Mouse (Mus musculus): ENCODE results near the gene Polr1e. TPM values are rescaled to one million over a fixed set of nuclear protein-coding genes. Genes with fewer than 3 reads are reported as not detected.

Gene Polr1e
- total RNA-seq (2021): 1 to 10 TPM; 3.8 to 4.0 TPM
- long read RNA-seq, experiment 1, partial matches to known transcripts: 2 of 6 reads
- long read RNA-seq, experiment 1, other reads (novel, unspliced or antisense): 0 of 6 reads
- long read RNA-seq, experiment 2, transcript Polr1e-204 (12 exons, 2,986 nt): major isoform, 8 of 9 reads
- long read RNA-seq, experiment 2, partial matches to known transcripts: 0 of 9 reads
- long read RNA-seq, experiment 2, other reads (novel, unspliced or antisense): 1 of 9 reads

DNA sequence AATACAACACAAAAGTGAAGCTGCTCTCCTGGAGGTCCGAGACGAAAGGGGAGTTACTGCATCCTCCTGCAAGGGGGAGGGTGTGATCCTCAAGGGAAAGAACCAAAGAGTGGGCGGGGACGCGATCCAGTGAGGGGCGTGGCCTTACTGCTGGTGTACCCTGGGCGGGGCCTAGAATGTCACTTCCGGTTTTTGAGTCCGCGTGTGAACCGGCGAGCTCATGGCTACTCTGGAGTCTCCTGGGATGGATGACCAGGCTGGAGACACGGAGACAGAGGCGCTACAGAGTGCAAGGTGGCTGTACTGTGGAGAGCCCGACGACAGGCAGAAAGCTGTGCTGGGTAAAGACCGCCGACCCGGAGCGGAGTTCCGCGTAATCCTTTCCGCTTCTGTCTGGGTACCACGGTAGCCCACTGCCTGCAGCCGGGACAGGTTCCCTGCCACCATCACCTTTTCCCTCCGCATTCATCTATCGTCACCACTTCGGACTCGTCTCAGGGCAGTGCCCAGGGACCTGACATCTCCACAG, at the start of gene Polr1e:
Gene Polr1e (plus strand): TSS at position 132 of the 529 bp plus-strand sequence.
- peak within 1 kb of the TSS; percentile 84 for H3K27ac ChIP-seq

GRCm38 (mm10) chr4:44970056-44970455, 48.3 kb upstream of the Polr1e start:
- intact Hi-C loops (cut with DNase I): no loop called here
- Histone ChIP-seq H3K27ac (no peak overlapping the region), H3K4me3 (no peak overlapping the region)
- no peak for TF ChIP-seq CTCF (IDR thresholded peaks at IDR 0.05)
- DNase-seq: no peak

More for the DNA sequence above, at the start of gene Polr1e:
- DNase-seq: peak; percentile 95
- peak within 1 kb of the TSS; percentile 82 for H3K4me3 ChIP-seq
- no peak for TF ChIP-seq CTCF (IDR thresholded peaks at IDR 0.05)
- intact Hi-C loops (cut with DNase I): loop anchor here (5.0 to 10.0 kb wide), 4 partner anchors 64 to 516 kb away; partner anchors contain the start of genes Fbxo10, Shb, Slc25a51 and Tomm5

DNA sequence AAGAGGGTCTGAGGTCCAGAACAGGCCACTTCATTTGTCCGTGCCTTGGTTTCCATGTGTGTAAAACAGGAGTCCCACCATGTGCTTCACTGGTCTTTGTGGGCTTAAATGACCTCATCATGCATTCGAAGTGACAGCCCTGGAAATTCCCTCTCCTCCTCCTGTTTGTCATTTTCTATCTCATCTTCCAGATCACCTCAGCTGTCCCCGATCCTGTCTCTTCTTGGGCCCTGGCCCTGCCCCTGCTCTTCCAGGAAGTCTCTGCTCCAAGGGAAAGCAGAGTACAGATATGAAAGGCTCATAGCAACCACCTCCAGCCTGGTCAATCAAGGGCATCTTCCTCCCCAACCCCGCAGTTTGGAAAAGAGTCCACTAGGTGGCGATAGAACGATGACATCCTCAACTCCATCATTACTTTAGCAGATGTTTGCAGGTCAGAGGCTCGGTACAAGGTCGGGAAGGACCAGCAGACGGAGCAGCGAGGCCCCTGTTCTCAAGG, 47.7 kb upstream of the Polr1e start:
- intact Hi-C loops (cut with DNase I): no loop called here
- Histone ChIP-seq H3K4me3 (peak overlapping the region; percentile 23; the same call in 1 of the 2 replicates), H3K27ac (peak overlapping the region; percentile 43; the same call in 1 of the 2 replicates)
- peak; percentile 77 for TF ChIP-seq CTCF (IDR thresholded peaks at IDR 0.05)
- peak; percentile 63 for DNase-seq

DNA sequence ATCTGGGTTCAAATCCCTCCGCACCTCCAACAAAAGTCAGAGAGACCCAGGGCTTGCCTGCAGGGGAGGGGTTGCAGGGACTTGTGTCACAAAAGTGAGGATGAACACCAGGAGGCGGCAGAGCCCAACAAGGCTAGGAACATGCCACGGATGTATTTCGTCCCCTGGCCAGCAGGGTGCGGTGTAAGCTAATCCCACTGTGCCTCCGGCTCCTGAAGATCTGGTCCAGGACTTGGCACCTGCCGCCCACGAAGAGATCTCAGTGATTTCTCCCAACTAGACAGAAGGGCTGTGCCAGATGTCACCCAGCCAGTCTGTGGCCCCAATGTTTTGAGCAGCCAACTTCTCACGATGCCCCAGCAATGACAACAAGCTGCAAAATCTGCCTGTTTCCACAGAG, 44.9 kb upstream of the Polr1e start:
- TF ChIP-seq CTCF (IDR thresholded peaks at IDR 0.05): peak; percentile 90; the same call in 1 of the 2 replicates
- peak overlapping the region; percentile 51 for H3K4me3 ChIP-seq
- DNase-seq: peak; percentile 86
- intact Hi-C loops (cut with DNase I): no loop called here
- H3K27ac ChIP-seq: no peak overlapping the region

DNA sequence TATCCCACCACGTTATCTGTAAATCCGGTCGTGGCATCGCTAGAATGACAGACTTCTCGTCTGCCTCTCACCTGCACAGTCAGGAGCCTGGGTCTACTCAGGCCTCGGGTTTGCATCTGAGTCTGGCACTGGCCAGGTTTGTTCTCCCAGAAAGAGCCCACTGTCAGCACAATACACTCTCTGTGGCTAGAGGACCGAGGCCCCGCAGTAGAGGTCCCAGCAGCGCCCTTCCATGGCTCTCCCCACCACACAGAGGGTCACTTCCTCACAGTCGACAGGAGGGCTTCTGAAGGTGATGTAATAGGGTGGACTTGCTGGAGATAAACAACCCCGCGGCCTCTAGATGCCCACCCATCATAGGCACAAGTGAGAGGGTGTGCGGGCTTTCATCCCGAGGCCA, 44.5 kb upstream of the Polr1e start:
- intact Hi-C loops (cut with DNase I): no loop called here
- DNase-seq: no peak
- H3K4me3 ChIP-seq: peak overlapping the region; percentile 51
- no peak overlapping the region for H3K27ac ChIP-seq
- TF ChIP-seq CTCF (IDR thresholded peaks at IDR 0.05): no peak

DNA sequence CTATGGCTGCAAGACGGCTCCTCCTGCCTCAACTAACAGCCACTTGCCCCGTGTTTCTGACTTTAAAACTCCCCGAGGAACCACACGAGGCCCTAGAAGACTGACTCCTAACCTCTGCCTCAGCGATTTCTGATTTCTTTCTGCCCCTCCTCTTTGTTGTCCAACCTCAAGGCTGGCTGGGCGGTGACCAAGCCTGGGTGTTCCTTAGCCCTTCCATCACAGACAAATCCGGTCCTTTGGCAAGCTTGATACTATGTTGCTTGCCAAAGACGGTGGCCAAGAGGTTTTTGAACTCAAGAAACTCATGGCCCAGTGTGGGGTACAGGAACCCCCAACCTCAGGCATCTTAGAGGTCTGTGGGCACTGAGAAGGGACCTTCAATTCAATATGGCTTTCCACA, 44.1 kb upstream of the Polr1e start:
- DNase-seq: no peak
- Histone ChIP-seq H3K27ac (no peak overlapping the region), H3K4me3 (no peak overlapping the region)
- TF ChIP-seq CTCF (IDR thresholded peaks at IDR 0.05): no peak
- intact Hi-C loops (cut with DNase I): no loop called here

GRCm38 (mm10) chr4:44976026-44976615, 42.3 kb upstream of the Polr1e start:
- H3K27ac ChIP-seq: no peak overlapping the region
- no peak for TF ChIP-seq CTCF (IDR thresholded peaks at IDR 0.05)
- intact Hi-C loops (cut with DNase I): no loop called here
- no peak overlapping the region for H3K4me3 ChIP-seq
- DNase-seq: peak; percentile 34

DNA sequence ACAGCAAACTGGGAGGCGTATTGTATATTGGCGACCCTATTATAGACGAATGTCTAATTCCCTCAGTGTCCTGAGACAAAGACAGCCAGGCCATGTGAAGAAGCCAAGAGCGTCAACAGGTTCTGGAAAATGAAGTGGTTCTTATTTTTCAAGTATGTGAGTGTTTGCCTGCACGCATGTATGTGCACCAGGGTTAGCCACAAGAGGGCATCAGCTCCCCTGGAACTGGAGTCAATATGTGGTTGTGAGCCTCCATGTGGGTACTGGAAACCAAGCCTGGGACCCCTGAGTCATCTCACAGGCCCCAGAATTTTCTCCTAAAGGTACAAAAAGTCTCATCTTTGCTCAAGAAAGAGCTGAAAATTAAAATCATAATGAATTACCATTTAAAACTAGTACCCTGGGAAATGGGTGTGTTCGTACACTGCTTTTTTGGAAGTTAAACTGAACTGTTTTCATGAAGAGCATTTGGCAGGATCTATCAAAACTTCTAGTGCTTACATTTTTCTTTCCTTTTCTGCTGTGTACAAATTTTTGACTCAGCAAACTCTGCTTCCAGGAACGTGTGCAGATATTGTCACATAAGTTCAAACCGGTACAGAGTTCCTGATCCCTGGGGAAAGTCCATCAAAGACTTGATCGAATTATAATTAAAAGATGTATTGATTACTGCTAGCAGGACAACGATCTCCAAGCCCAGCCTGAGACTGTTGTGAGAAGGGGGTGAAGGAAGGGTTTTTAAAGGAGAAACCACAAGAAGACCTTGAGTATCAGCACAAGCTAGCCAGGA, 41.3 kb upstream of the Polr1e start:
- Histone ChIP-seq H3K4me3 (no peak overlapping the region), H3K27ac (no peak overlapping the region)
- intact Hi-C loops (cut with DNase I): no loop called here
- TF ChIP-seq CTCF (IDR thresholded peaks at IDR 0.05): 0 out of 2 replicates have a peak, but pooled peaks have one; percentile 1
- no peak for DNase-seq

- intact Hi-C loops (cut with DNase I): no loop called here
- no peak for DNase-seq
- no peak for TF ChIP-seq CTCF (IDR thresholded peaks at IDR 0.05)
- no peak overlapping the region for H3K27ac ChIP-seq
- no peak overlapping the region for H3K4me3 ChIP-seq
Observed at GRCm38 (mm10) chr4:44978175-44978574, 40.2 kb upstream of the Polr1e start.

DNA sequence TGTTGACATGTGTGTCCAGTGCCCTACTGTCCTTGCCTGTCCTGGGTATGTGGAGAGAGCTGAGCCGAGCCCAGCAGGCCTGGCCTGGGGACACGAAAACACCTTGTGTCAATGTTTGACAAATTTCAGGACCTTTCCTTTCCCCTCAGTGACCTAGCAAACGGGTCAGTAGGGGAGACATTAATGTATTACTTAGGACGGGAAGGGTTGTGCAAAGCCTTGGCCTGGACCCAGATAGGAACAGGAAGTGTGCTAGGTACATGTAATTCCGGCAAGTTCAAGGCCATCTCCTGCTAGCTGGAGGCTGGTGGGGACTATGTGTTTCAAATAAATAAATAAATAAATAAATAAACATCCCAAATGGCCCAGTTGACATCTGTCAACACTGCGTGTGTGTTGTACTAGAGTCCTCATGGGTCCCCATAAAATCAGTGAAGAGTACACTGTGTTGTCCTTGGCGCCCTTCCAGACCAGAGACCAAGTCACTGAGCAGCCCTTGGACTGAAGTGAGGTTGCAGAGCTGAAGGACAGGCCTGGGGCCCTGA, 38.5 kb upstream of the Polr1e start:
- Histone ChIP-seq H3K4me3 (no peak overlapping the region), H3K27ac (no peak overlapping the region)
- intact Hi-C loops (cut with DNase I): loop anchor here (2.0 kb wide), 1 partner anchor 31 kb away; no protein-coding TSS in a partner anchor
- no peak for TF ChIP-seq CTCF (IDR thresholded peaks at IDR 0.05)
- no peak for DNase-seq

DNA sequence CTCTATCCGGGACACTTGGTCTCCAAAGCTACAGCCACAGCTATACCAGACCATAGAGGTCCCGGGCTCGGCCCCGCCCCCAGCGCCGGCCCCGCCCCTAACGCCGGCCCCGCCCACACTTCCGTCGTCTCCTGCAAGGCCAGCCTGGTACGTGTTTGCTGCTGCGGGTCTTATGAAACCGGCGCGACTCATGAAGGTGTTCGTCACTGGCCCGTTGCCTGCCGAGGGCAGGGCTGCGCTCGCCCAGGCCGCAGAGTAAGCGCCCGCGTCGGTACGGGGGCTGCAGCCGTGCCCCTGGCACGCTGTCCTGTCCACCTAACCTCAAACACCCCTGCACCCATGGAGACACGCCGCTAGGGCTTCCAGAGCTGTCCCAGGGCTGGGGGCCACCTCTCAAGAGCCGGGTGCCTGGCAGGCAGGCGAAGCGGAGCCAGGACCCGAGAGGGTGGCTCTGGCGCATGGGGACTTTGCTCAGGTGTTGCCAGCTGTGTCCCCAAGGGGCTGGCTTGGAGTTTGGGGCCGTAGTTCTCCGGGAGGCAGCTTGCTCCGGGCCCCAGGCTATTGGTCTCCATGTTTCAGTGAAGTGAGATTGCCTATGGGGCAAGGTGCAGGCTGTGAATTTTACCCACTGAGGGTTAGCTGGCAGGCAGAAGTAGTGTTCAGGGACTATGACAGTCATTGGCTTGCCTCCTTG, 37.0 kb upstream of the Polr1e start, which contains the start of gene Grhpr:
Gene Grhpr (plus strand): TSS at position 116 of the 694 bp plus-strand sequence.
- H3K4me3 ChIP-seq: peak within 1 kb of the TSS; percentile 89
- intact Hi-C loops (cut with DNase I): loop anchor here (2.0 kb wide), 1 partner anchor 29 kb away; no protein-coding TSS in a partner anchor
- peak; percentile 53 for TF ChIP-seq CTCF (IDR thresholded peaks at IDR 0.05)
- H3K27ac ChIP-seq: peak within 1 kb of the TSS; percentile 95
- DNase-seq: peak; percentile 89

Data from gastrocnemius, adult 2 months (tissue).